Mouse (Mus musculus) erythroblast, embryonic 14.5 days (primary cell): ENCODE measurements around the gene Rbms3. TPM values are rescaled to one million over a fixed set of nuclear protein-coding genes. Genes with fewer than 3 reads are reported as not detected.

ENCODE experiments used
- H3K27me3 ChIP-seq: 2 replicates; pipeline ENCODE4 v1.6.1; 2012; ENCODE audit warnings: inconsistent platforms; ENCODE audit not compliant: control insufficient read depth
- H3K36me3 ChIP-seq: 2 replicates; pipeline ENCODE4 v1.6.1; 2012; ENCODE audit warnings: mild to moderate bottlenecking, inconsistent platforms; ENCODE audit not compliant: control insufficient read depth
- H3K4me1 ChIP-seq: 2 replicates; pipeline ENCODE4 v1.6.1; 2012; ENCODE audit warnings: inconsistent platforms; ENCODE audit not compliant: control insufficient read depth
- H3K4me3 ChIP-seq: replicated peaks from 2 replicates; pipeline ENCODE3; 2012; ENCODE audit warnings: moderate library complexity, mild to moderate bottlenecking, inconsistent platforms
- H3K9me3 ChIP-seq: 2 replicates; pipeline ENCODE4 v1.6.1; 2012; ENCODE audit warnings: low read length, inconsistent platforms, mixed read lengths; ENCODE audit not compliant: control insufficient read depth
- GATA1 ChIP-seq: IDR thresholded peaks from 2 replicates; pipeline ENCODE4 v1.6.1; 2012; ENCODE audit warnings: low read length, inconsistent platforms, mixed read lengths
- TAL1 ChIP-seq: IDR thresholded peaks from 3 replicates; pipeline ENCODE4 v1.6.1; 2012; ENCODE audit warnings: low read length, inconsistent platforms, mixed read lengths
- polyA plus RNA-seq: library from polyadenylated mRNA; stranded (reverse); fragments of >175 nt; gene quantifications from 2 replicates; pipeline ENCODE4 v1.2.3, GENCODE M21; 2012

Rbms3 gene
- polyA plus RNA-seq, 1 experiment, result not detected

DNA sequence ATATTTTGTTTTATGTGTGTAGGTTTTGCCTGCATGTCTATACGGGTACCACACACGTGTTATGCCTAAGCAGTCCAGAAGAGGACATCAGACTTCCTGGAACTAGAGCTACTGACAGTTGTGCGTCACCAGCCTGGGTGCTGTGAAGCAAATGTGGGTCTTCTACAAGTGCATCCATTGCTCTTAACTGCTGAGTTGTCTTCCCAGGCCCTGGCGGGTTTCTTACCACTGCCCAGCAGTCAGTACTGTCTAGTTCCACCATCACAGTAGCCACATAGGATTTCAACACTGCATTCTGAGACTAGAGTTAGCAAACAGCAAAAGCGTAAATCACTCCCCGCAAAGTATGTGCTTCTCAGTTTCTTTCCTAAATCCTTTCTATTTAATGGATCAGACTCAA is 259.6 kb downstream of the Rbms3 start:
- H3K4me1 ChIP-seq, result no peaks in the 10 kb centered on the region
- no peaks in the 10 kb centered on the region for H3K36me3 ChIP-seq
- H3K9me3 ChIP-seq, result peaks cover 5% of the 10 kb centered on the region; the same call in 1 of the 2 replicates
- H3K4me3 ChIP-seq, result no peak overlapping the region
- TF ChIP-seq TAL1, result no peak
- no peak for TF ChIP-seq GATA1
- H3K27me3 ChIP-seq, result no peaks in the 10 kb centered on the region

DNA sequence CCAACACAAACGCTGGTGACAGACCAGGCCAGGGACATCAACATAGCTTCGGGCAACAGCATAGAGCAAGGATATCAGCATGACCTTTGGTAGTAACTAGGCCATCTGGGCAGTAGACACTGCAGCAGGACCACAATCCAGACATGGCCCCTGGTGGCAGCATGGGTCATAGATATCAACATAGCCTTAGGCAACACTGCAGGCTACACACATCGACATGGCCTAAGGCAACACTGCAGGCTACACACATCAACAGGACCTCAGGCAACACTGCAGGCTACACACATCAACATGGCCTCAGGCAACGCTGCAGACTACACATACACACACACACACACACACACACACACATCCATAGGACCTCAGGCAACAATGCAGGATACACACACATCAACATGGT is 261.7 kb downstream of the Rbms3 start:
- H3K27me3 ChIP-seq, result no peaks in the 10 kb centered on the region
- H3K36me3 ChIP-seq, result no peaks in the 10 kb centered on the region
- peaks cover 5% of the 10 kb centered on the region; the same call in 1 of the 2 replicates for H3K9me3 ChIP-seq
- no peaks in the 10 kb centered on the region for H3K4me1 ChIP-seq
- TF ChIP-seq TAL1 (no peak), GATA1 (no peak)
- no peak overlapping the region for H3K4me3 ChIP-seq

DNA sequence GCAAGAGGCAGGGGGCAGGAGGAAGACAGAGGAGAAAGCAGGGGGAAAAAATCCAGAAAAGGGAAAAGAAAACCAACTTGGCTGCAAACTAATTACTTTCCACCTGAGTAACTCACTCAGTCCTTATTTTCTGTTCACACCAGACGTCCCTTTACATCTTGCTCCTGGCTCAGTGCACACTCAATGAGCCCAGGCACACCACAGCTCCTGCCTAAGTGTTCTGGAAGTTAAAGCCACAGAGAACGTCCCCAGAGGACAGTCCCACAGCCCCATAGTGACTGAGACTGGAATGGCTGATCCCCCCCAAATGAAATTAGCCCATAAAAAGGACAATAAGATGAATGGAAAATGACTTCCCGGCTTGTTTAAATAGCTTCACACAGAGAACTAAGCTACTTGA is 265.1 kb downstream of the Rbms3 start:
- no peak for TF ChIP-seq GATA1
- TF ChIP-seq TAL1, result no peak
- H3K9me3 ChIP-seq, result peaks cover 5% of the 10 kb centered on the region; the same call in 1 of the 2 replicates
- H3K4me1 ChIP-seq, result no peaks in the 10 kb centered on the region
- no peaks in the 10 kb centered on the region for H3K36me3 ChIP-seq
- no peaks in the 10 kb centered on the region for H3K27me3 ChIP-seq
- H3K4me3 ChIP-seq, result no peak overlapping the region

DNA sequence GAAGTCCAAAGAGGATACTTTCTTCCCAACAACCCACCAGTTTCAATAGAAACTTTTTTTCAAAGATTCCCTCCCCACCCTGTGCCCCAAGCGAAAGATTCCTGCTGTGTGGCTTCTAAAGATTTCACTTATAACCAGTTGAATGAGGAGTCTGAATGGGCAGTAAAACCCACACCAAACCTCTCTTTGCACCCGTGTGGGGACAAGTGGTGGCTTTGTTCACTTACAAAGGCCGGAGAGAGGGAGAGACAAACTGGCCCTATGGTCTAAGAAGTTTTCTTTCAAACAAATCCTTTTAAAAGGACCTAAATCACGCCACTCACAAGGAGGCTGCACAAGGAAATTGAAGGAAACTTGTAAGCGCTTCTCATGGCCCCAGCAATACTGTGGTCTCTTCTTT is 268.3 kb downstream of the Rbms3 start:
- H3K27me3 ChIP-seq, result no peaks in the 10 kb centered on the region
- no peaks in the 10 kb centered on the region for H3K4me1 ChIP-seq
- TF ChIP-seq GATA1, result no peak
- TF ChIP-seq TAL1, result no peak
- no peaks in the 10 kb centered on the region for H3K9me3 ChIP-seq
- no peaks in the 10 kb centered on the region for H3K36me3 ChIP-seq
- no peak overlapping the region for H3K4me3 ChIP-seq

DNA sequence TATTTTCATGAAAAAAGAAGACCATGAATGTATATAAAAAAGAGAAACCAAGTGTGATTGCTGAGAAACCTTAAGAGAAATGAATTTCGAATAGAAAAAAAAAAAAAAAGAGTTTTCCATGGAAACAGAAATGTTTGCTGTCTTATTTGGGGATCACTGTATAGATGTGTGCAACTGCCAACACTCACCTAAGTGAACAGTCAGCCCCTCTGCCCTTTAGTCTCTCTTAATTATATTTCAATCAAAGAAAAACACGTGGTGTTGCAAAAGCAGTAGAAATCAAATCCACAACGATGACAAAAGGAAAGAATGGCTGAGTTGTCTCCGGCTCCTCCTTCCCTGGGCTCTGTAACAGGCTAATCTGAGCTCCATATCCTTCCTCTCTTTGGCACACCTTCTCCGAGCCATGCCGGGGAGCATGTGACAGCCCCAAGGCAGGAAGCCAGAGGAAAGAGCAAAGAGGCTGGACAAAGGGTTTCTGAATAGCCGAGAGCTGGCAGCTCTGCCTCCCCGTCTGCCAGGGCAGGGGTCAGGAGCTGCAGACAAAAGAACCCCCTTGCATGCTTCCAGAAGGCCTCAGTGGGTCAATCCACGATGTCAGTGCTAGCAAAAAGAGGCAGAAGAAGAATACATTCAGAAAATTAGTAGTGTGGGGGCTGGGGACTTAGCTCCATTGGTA is 272.8 kb downstream of the Rbms3 start:
- no peak for TF ChIP-seq GATA1
- no peak for TF ChIP-seq TAL1
- Histone ChIP-seq H3K9me3 (peaks cover 14% of the 10 kb centered on the region), H3K36me3 (no peaks in the 10 kb centered on the region), H3K27me3 (no peaks in the 10 kb centered on the region), H3K4me3 (no peak overlapping the region), H3K4me1 (no peaks in the 10 kb centered on the region)

DNA sequence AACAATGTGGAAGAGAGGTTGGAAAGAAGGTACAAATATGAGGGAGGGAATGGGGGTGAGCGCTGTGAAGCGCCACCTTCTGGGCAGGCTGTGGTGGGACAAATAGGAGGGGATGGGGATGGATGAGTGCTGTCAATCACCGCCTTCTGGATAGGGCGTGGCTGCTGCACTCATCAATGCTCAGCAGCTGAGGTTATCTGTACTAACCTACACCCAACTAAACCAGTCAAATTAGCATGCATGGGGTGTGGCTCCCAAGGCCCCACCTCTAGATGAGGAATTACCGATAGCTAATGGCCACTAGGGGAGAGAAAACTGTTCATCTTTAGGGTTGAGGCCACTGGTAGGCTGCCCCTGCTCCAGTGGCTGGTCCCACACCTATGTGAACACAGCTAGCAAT is 274.2 kb downstream of the Rbms3 start:
- Histone ChIP-seq H3K9me3 (peaks cover 17% of the 10 kb centered on the region), H3K4me1 (no peaks in the 10 kb centered on the region), H3K36me3 (no peaks in the 10 kb centered on the region), H3K4me3 (no peak overlapping the region), H3K27me3 (no peaks in the 10 kb centered on the region)
- TF ChIP-seq TAL1, result no peak
- TF ChIP-seq GATA1, result no peak

DNA sequence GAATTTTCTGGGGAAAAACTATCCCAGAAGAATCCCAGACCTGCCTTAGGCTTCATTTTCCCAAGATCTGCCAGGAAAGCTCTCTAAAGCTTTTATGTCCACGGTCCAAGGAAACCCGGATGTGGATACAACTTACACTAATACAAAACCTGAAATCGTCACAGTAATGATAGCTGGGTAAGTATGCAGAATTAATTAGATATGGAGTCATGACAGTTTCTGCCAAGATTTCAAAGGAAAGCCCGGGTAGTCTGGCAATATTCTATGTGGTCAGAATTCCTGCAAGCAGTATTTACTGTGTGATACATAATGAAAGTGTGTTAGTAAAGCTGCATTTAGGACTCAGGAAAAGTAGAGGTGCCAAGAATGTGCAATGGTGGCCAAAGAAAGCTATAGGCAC is 287.4 kb downstream of the Rbms3 start:
- peaks cover 3% of the 10 kb centered on the region; the same call in 1 of the 2 replicates for H3K9me3 ChIP-seq
- H3K4me1 ChIP-seq, result no peaks in the 10 kb centered on the region
- H3K4me3 ChIP-seq, result no peak overlapping the region
- H3K27me3 ChIP-seq, result no peaks in the 10 kb centered on the region
- TF ChIP-seq TAL1, result no peak
- TF ChIP-seq GATA1, result no peak
- no peaks in the 10 kb centered on the region for H3K36me3 ChIP-seq

DNA sequence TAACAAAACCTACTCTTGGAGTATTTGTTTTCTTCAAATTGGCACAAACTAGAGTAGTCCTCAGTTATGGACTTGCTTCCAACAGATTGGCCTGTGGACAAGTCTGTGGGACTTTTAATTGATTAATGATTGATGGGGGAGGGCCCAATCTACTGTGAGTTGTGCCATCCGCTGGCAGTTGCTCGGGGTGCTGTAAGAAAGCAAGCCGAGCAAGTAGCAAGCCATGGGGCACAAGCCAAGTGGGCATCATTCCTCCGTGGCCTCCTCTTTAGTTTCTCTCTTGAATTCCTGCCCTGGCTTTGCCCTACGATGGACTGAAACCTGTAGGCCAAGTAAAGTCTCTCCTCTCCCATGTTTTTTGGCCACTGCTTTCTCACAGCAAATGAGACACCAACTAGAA is 299.0 kb downstream of the Rbms3 start:
- Histone ChIP-seq H3K9me3 (peaks cover 3% of the 10 kb centered on the region; the same call in 1 of the 2 replicates), H3K4me3 (no peak overlapping the region), H3K4me1 (no peaks in the 10 kb centered on the region), H3K36me3 (no peaks in the 10 kb centered on the region), H3K27me3 (no peaks in the 10 kb centered on the region)
- TF ChIP-seq TAL1 (no peak), GATA1 (no peak)

DNA sequence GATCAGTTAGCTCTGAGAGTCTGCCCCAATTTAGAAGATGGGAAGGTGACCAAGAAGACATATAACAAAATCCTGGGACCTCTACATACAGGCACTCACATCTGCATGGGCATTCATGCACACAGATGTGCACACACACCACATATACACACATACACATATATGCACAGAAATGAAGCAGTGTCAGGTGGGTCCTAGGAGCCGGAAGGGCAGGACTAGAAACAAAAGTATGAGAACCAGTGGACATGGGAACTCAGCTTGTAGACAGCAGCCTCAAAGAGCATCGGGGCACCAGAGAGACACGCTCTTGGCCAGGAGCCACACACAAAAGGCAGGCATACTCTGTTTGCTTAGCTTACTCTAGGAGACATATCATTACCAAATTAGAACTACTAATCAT is 310.4 kb downstream of the Rbms3 start:
- no peaks in the 10 kb centered on the region for H3K27me3 ChIP-seq
- H3K9me3 ChIP-seq, result peaks cover 32% of the 10 kb centered on the region
- H3K36me3 ChIP-seq, result no peaks in the 10 kb centered on the region
- no peak for TF ChIP-seq TAL1
- H3K4me1 ChIP-seq, result no peaks in the 10 kb centered on the region
- H3K4me3 ChIP-seq, result no peak overlapping the region

DNA sequence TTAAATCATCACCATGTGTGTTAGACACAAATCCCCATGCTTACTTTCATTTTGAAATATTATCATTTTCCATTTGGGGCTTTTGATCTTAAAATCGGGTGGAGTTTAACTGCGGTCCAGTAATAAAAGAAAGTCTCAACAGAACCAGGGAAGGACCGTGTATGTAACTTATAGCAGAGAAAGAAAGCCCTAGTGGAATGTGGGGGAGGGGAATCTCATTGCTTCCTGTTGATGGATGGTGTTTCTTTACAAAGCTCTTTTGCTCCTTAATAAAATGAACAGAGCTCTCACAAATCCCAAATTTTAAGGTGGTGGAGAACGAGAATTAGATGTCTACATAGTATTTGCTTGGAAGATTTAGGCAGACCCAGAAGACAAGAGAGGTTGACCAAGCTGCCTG is 311.3 kb downstream of the Rbms3 start:
- Histone ChIP-seq H3K27me3 (no peaks in the 10 kb centered on the region), H3K9me3 (peaks cover 39% of the 10 kb centered on the region), H3K4me3 (no peak overlapping the region), H3K36me3 (no peaks in the 10 kb centered on the region), H3K4me1 (no peaks in the 10 kb centered on the region)
- TF ChIP-seq GATA1 (no peak), TAL1 (no peak)
